Mouse (Mus musculus) limb, embryonic 12.5 days (tissue): ENCODE measurements around the gene Ip6k3. TPM values are rescaled to one million over a fixed set of nuclear protein-coding genes. Genes with fewer than 3 reads are reported as not detected.

ENCODE experiments used
- ATAC-seq: fragments of 200-750 bp; cut with Nextera tagmentation; 2 replicates; pipeline ENCODE4 v1.8.0; 2017; ENCODE audit warnings: low read depth, moderate TSS enrichment; ENCODE audit not compliant: insufficient number of reproducible peaks, insufficient read depth, low FRiP score, low TSS enrichment
- H3K27ac ChIP-seq: fragments of 300-500 bp; sonication (generic); 2 replicates; pipeline ENCODE4 v1.5.1; 2016; ENCODE audit warnings: mild to moderate bottlenecking, moderate library complexity
- H3K27me3 ChIP-seq: fragments of 300-500 bp; sonication (generic); 2 replicates; pipeline ENCODE4 v1.6.1; 2016; ENCODE audit warnings: mild to moderate bottlenecking, moderate library complexity
- H3K36me3 ChIP-seq: fragments of 300-500 bp; sonication (generic); 2 replicates; pipeline ENCODE4 v1.6.1; 2016; ENCODE audit warnings: mild to moderate bottlenecking, moderate library complexity
- H3K4me1 ChIP-seq: fragments of 300-500 bp; sonication (generic); replicated peaks from 2 replicates; pipeline ENCODE4 v1.6.1; 2016
- H3K4me2 ChIP-seq: fragments of 300-500 bp; sonication (generic); 2 replicates; pipeline ENCODE4 v1.6.1; 2016; ENCODE audit warnings: mild to moderate bottlenecking, moderate library complexity
- H3K4me3 ChIP-seq: fragments of 300-500 bp; sonication (generic); replicated peaks from 2 replicates; pipeline ENCODE4 v1.5.1; 2016; ENCODE audit warnings: mild to moderate bottlenecking
- H3K9ac ChIP-seq: fragments of 300-500 bp; sonication (generic); replicated peaks from 2 replicates; pipeline ENCODE4 v1.6.1; 2016; ENCODE audit warnings: mild to moderate bottlenecking, moderate library complexity
- H3K9me3 ChIP-seq: fragments of 300-500 bp; sonication (generic); 2 replicates; pipeline ENCODE4 v1.6.1; 2016; ENCODE audit warnings: mild to moderate bottlenecking, moderate library complexity
- WGBS: fragments of 180-500 bp; shearing (Covaris S2); methylation state at CpG from one replicate; pipeline ENCODE4 v1.1.7; 2016; 5-methylcytosine and 5-hydroxymethylcytosine counted together
- polyA plus RNA-seq: library from polyadenylated mRNA; unstranded; fragments of >200 nt; fragmentation: Nextera tagmentation; extraction: Ambion mirVana; gene quantifications from 2 replicates; pipeline ENCODE4 v1.2.1, GENCODE M21; 2016

The Ip6k3 gene
- polyA plus RNA-seq, 1 experiment from 2014 or later, result 0.45 TPM

- Histone ChIP-seq H3K9ac (no peak overlapping the region), H3K4me3 (no peak overlapping the region), H3K4me2 (no peak overlapping the region), H3K27me3 (no peaks in the 10 kb centered on the region), H3K4me1 (peaks cover 75% of the 10 kb centered on the region), H3K36me3 (no peaks in the 10 kb centered on the region), H3K27ac (no peak overlapping the region), H3K9me3 (no peaks in the 10 kb centered on the region)
- 74% methylated on average over 8 of the region's 8 CpGs for WGBS
- ATAC-seq, result no peak
Observed at GRCm38 (mm10) chr17:27151411-27151810, 16.2 kb downstream of the Ip6k3 start.

- 77% methylated on average over 7 of the region's 7 CpGs for WGBS
- no peaks in the 10 kb centered on the region for H3K36me3 ChIP-seq
- H3K9me3 ChIP-seq, result no peaks in the 10 kb centered on the region
- no peak overlapping the region for H3K4me3 ChIP-seq
- no peak overlapping the region for H3K9ac ChIP-seq
- H3K4me2 ChIP-seq, result no peak overlapping the region
- no peaks in the 10 kb centered on the region for H3K27me3 ChIP-seq
- H3K27ac ChIP-seq, result no peak overlapping the region
- H3K4me1 ChIP-seq, result peaks cover 80% of the 10 kb centered on the region
- ATAC-seq, result no peak
Observed at GRCm38 (mm10) chr17:27150871-27151270, 16.7 kb downstream of the Ip6k3 start.

GRCm38 (mm10) chr17:27146323-27146923 is 21.2 kb downstream of the Ip6k3 start:
- H3K27me3 ChIP-seq, result no peaks in the 10 kb centered on the region
- WGBS, result 7% methylated on average over 8 of the region's 8 CpGs
- peaks cover 75% of the 10 kb centered on the region for H3K4me1 ChIP-seq
- H3K4me3 ChIP-seq, result no peak overlapping the region
- no peak for ATAC-seq
- no peak overlapping the region for H3K9ac ChIP-seq
- no peaks in the 10 kb centered on the region for H3K9me3 ChIP-seq
- no peaks in the 10 kb centered on the region for H3K36me3 ChIP-seq
- peak overlapping the region; percentile 34 for H3K4me2 ChIP-seq
- peak overlapping the region; percentile 47; the same call in 1 of the 2 replicates for H3K27ac ChIP-seq

- H3K4me2 ChIP-seq, result no peak overlapping the region
- H3K4me3 ChIP-seq, result no peak overlapping the region
- ATAC-seq, result no peak
- no peak overlapping the region for H3K27ac ChIP-seq
- no peaks in the 10 kb centered on the region for H3K36me3 ChIP-seq
- H3K27me3 ChIP-seq, result no peaks in the 10 kb centered on the region
- peaks cover 79% of the 10 kb centered on the region for H3K4me1 ChIP-seq
- H3K9ac ChIP-seq, result no peak overlapping the region
- H3K9me3 ChIP-seq, result no peaks in the 10 kb centered on the region
- 77% methylated on average over 4 of the region's 4 CpGs for WGBS
Observed at GRCm38 (mm10) chr17:27144152-27144551, 23.4 kb downstream of the Ip6k3 start.

GRCm38 (mm10) chr17:27141971-27142450 is 25.6 kb downstream of the Ip6k3 start:
- H3K4me3 ChIP-seq, result no peak overlapping the region
- H3K27me3 ChIP-seq, result 0 out of 2 replicates have a peak, but pooled peaks cover 4% of the 10 kb centered on the region
- no peak overlapping the region for H3K9ac ChIP-seq
- no peak for ATAC-seq
- 0 out of 2 replicates have a peak overlapping the region, but pooled peaks have one; percentile 13 for H3K4me2 ChIP-seq
- peak overlapping the region; percentile 8; the same call in 1 of the 2 replicates for H3K27ac ChIP-seq
- H3K4me1 ChIP-seq, result peaks cover 75% of the 10 kb centered on the region
- no peaks in the 10 kb centered on the region for H3K9me3 ChIP-seq
- WGBS, result 48% methylated on average over 10 of the region's 10 CpGs
- H3K36me3 ChIP-seq, result no peaks in the 10 kb centered on the region

GRCm38 (mm10) chr17:27140262-27140661 is 27.3 kb downstream of the Ip6k3 start:
- no peak overlapping the region for H3K27ac ChIP-seq
- no peak overlapping the region for H3K4me3 ChIP-seq
- H3K27me3 ChIP-seq, result 0 out of 2 replicates have a peak, but pooled peaks cover 5% of the 10 kb centered on the region
- H3K4me2 ChIP-seq, result no peak overlapping the region
- H3K9me3 ChIP-seq, result no peaks in the 10 kb centered on the region
- 56% methylated on average over 9 of the region's 9 CpGs for WGBS
- H3K36me3 ChIP-seq, result no peaks in the 10 kb centered on the region
- ATAC-seq, result no peak
- H3K4me1 ChIP-seq, result peaks cover 64% of the 10 kb centered on the region
- H3K9ac ChIP-seq, result no peak overlapping the region

GRCm38 (mm10) chr17:27139304-27139703 is 28.3 kb downstream of the Ip6k3 start:
- peaks cover 5% of the 10 kb centered on the region; the same call in 1 of the 2 replicates for H3K27me3 ChIP-seq
- H3K27ac ChIP-seq, result 0 out of 2 replicates have a peak overlapping the region, but pooled peaks have one; percentile 18
- H3K4me1 ChIP-seq, result peaks cover 68% of the 10 kb centered on the region
- ATAC-seq, result no peak
- no peaks in the 10 kb centered on the region for H3K9me3 ChIP-seq
- H3K9ac ChIP-seq, result no peak overlapping the region
- no peaks in the 10 kb centered on the region for H3K36me3 ChIP-seq
- no peak overlapping the region for H3K4me3 ChIP-seq
- WGBS, result 55% methylated on average over 7 of the region's 7 CpGs
- H3K4me2 ChIP-seq, result no peak overlapping the region

- H3K9ac ChIP-seq, result no peak overlapping the region
- no peak overlapping the region for H3K4me3 ChIP-seq
- H3K27ac ChIP-seq, result no peak overlapping the region
- 67% methylated on average over 9 of the region's 9 CpGs for WGBS
- no peaks in the 10 kb centered on the region for H3K9me3 ChIP-seq
- peaks cover 62% of the 10 kb centered on the region for H3K4me1 ChIP-seq
- no peak for ATAC-seq
- no peak overlapping the region for H3K4me2 ChIP-seq
- H3K36me3 ChIP-seq, result no peaks in the 10 kb centered on the region
- peaks cover 5% of the 10 kb centered on the region; the same call in 1 of the 2 replicates for H3K27me3 ChIP-seq
Observed at GRCm38 (mm10) chr17:27138396-27138795, 29.2 kb downstream of the Ip6k3 start.

- Histone ChIP-seq H3K27ac (no peak overlapping the region), H3K9me3 (no peaks in the 10 kb centered on the region), H3K4me1 (peaks cover 65% of the 10 kb centered on the region), H3K4me2 (no peak overlapping the region), H3K9ac (no peak overlapping the region), H3K4me3 (no peak overlapping the region), H3K27me3 (peaks cover 5% of the 10 kb centered on the region; the same call in 1 of the 2 replicates), H3K36me3 (no peaks in the 10 kb centered on the region; the same call in 1 of the 2 replicates)
- WGBS, result 29% methylated on average over 3 of the region's 3 CpGs
- no peak for ATAC-seq
Observed at GRCm38 (mm10) chr17:27134715-27135114, 32.9 kb downstream of the Ip6k3 start.

GRCm38 (mm10) chr17:27134187-27134586 is 33.4 kb downstream of the Ip6k3 start:
- peaks cover 65% of the 10 kb centered on the region for H3K4me1 ChIP-seq
- H3K27ac ChIP-seq, result no peak overlapping the region
- peak; percentile 12; the same call in 1 of the 2 replicates for ATAC-seq
- WGBS, result 65% methylated on average over 7 of the region's 9 CpGs
- H3K4me3 ChIP-seq, result peak overlapping the region; percentile 74
- H3K9ac ChIP-seq, result peak overlapping the region; percentile 68; the same call in 1 of the 2 replicates
- peak overlapping the region; percentile 51 for H3K4me2 ChIP-seq
- no peaks in the 10 kb centered on the region for H3K9me3 ChIP-seq
- H3K27me3 ChIP-seq, result peaks cover 5% of the 10 kb centered on the region; the same call in 1 of the 2 replicates
- H3K36me3 ChIP-seq, result peaks cover 5% of the 10 kb centered on the region; the same call in 1 of the 2 replicates

- Histone ChIP-seq H3K27ac (peak within 1 kb of the TSS; percentile 73; the same call in 1 of the 2 replicates), H3K9me3 (no peaks in the 10 kb centered on the region), H3K9ac (peak within 1 kb of the TSS; percentile 68), H3K27me3 (peaks cover 5% of the 10 kb centered on the region; the same call in 1 of the 2 replicates), H3K4me1 (peaks cover 61% of the 10 kb centered on the region), H3K4me3 (peak within 1 kb of the TSS; percentile 74), H3K36me3 (peaks cover 9% of the 10 kb centered on the region; the same call in 1 of the 2 replicates), H3K4me2 (peak within 1 kb of the TSS; percentile 51)
- ATAC-seq, result peak; percentile 85
- whole genome bisulfite sequencing, result under 1% methylated on average over 46 of the region's 46 CpGs
Observed at GRCm38 (mm10) chr17:27133551-27134141, 33.9 kb downstream of the Ip6k3 start, which contains the start of gene Uqcc2. Gene Uqcc2, minus strand, starts transcription at chr17:27133916.
